Mouse (Mus musculus): ENCODE results near the gene Emc8. TPM values are rescaled to one million over a fixed set of nuclear protein-coding genes. Genes with fewer than 3 reads are reported as not detected.

Emc8 gene
- total and polyA plus RNA-seq, 2 experiments from 2014 or later = 43.7 to 104 TPM

- H3K4me3 ChIP-seq (ENCODE audit: low read depth, low read length) = no peak overlapping the region
- H3K27ac ChIP-seq (ENCODE audit: low read depth, low read length) = no peak overlapping the region
- no peak for ATAC-seq
- H3K9ac ChIP-seq = no peak overlapping the region
- no peak overlapping the region for H3K4me2 ChIP-seq (ENCODE audit: low read depth)
- H3K4me1 ChIP-seq (ENCODE audit: insufficient read depth) = no peaks in the 10 kb centered on the region
- H3K27me3 ChIP-seq (ENCODE audit: insufficient read depth, low read length) = no peaks in the 10 kb centered on the region
- no peaks in the 10 kb centered on the region for H3K9me3 ChIP-seq (ENCODE audit: low read length)
- 73% methylated on average over 19 of the region's 19 CpGs for WGBS
- TF ChIP-seq CTCF (IDR thresholded peaks at IDR 0.05; ENCODE audit: low read depth) = no peak
- DNase-seq = no peak
- no peaks in the 10 kb centered on the region for H3K36me3 ChIP-seq (ENCODE audit: insufficient read depth)
Observed at GRCm38 (mm10) chr8:120701758-120702465, 33.5 kb upstream of the Emc8 start.

GRCm38 (mm10) chr8:120700053-120700452, 31.7 kb upstream of the Emc8 start:
- no peak overlapping the region for H3K9ac ChIP-seq
- no peak overlapping the region for H3K27ac ChIP-seq (ENCODE audit: low read depth, low read length)
- no peaks in the 10 kb centered on the region for H3K9me3 ChIP-seq (ENCODE audit: low read length)
- H3K4me3 ChIP-seq (ENCODE audit: low read depth, low read length) = no peak overlapping the region
- 85% methylated on average over 4 of the region's 4 CpGs for WGBS
- no peaks in the 10 kb centered on the region for H3K27me3 ChIP-seq (ENCODE audit: insufficient read depth, low read length)
- no peak for DNase-seq
- ATAC-seq = no peak
- no peak overlapping the region for H3K4me2 ChIP-seq (ENCODE audit: low read depth)
- no peaks in the 10 kb centered on the region for H3K4me1 ChIP-seq (ENCODE audit: insufficient read depth)
- no peak for TF ChIP-seq CTCF (IDR thresholded peaks at IDR 0.05; ENCODE audit: low read depth)
- no peaks in the 10 kb centered on the region for H3K36me3 ChIP-seq (ENCODE audit: insufficient read depth)

GRCm38 (mm10) chr8:120699565-120699964, 31.2 kb upstream of the Emc8 start:
- no peaks in the 10 kb centered on the region for H3K4me1 ChIP-seq (ENCODE audit: insufficient read depth)
- H3K9ac ChIP-seq = no peak overlapping the region
- H3K4me2 ChIP-seq (ENCODE audit: low read depth) = no peak overlapping the region
- H3K9me3 ChIP-seq (ENCODE audit: low read length) = no peaks in the 10 kb centered on the region
- H3K4me3 ChIP-seq (ENCODE audit: low read depth, low read length) = no peak overlapping the region
- ATAC-seq (no peak), DNase-seq (no peak)
- no peak overlapping the region for H3K27ac ChIP-seq (ENCODE audit: low read depth, low read length)
- WGBS = 79% methylated on average over 2 of the region's 2 CpGs
- H3K36me3 ChIP-seq (ENCODE audit: insufficient read depth) = no peaks in the 10 kb centered on the region
- H3K27me3 ChIP-seq (ENCODE audit: insufficient read depth, low read length) = no peaks in the 10 kb centered on the region
- TF ChIP-seq CTCF (IDR thresholded peaks at IDR 0.05; ENCODE audit: low read depth) = no peak

GRCm38 (mm10) chr8:120699079-120699478, 30.7 kb upstream of the Emc8 start:
- H3K4me1 ChIP-seq (ENCODE audit: insufficient read depth) = no peaks in the 10 kb centered on the region
- no peaks in the 10 kb centered on the region for H3K27me3 ChIP-seq (ENCODE audit: insufficient read depth, low read length)
- H3K9me3 ChIP-seq (ENCODE audit: low read length) = no peaks in the 10 kb centered on the region
- H3K27ac ChIP-seq (ENCODE audit: low read depth, low read length) = no peak overlapping the region
- no peak overlapping the region for H3K4me3 ChIP-seq (ENCODE audit: low read depth, low read length)
- H3K4me2 ChIP-seq (ENCODE audit: low read depth) = no peak overlapping the region
- no peaks in the 10 kb centered on the region for H3K36me3 ChIP-seq (ENCODE audit: insufficient read depth)
- 80% methylated on average over 6 of the region's 6 CpGs for WGBS
- no peak for DNase-seq
- TF ChIP-seq CTCF (IDR thresholded peaks at IDR 0.05; ENCODE audit: low read depth) = no peak
- no peak overlapping the region for H3K9ac ChIP-seq
- ATAC-seq = no peak

- Histone ChIP-seq H3K36me3 (ENCODE audit: insufficient read depth) (no peaks in the 10 kb centered on the region), H3K27ac (ENCODE audit: low read depth, low read length) (no peak overlapping the region), H3K4me2 (ENCODE audit: low read depth) (no peak overlapping the region), H3K9ac (no peak overlapping the region), H3K27me3 (ENCODE audit: insufficient read depth, low read length) (no peaks in the 10 kb centered on the region), H3K4me3 (ENCODE audit: low read depth, low read length) (no peak overlapping the region), H3K9me3 (ENCODE audit: low read length) (no peaks in the 10 kb centered on the region), H3K4me1 (ENCODE audit: insufficient read depth) (no peaks in the 10 kb centered on the region)
- DNase-seq (no peak), ATAC-seq (no peak)
- WGBS = 85% methylated on average over 7 of the region's 7 CpGs
- no peak for TF ChIP-seq CTCF (IDR thresholded peaks at IDR 0.05; ENCODE audit: low read depth)
Observed at GRCm38 (mm10) chr8:120698426-120698825, 30.1 kb upstream of the Emc8 start.

GRCm38 (mm10) chr8:120697979-120698272, 29.6 kb upstream of the Emc8 start:
- Histone ChIP-seq H3K36me3 (ENCODE audit: insufficient read depth) (no peaks in the 10 kb centered on the region), H3K4me3 (ENCODE audit: low read depth, low read length) (no peak overlapping the region), H3K9me3 (ENCODE audit: low read length) (no peaks in the 10 kb centered on the region), H3K9ac (no peak overlapping the region), H3K4me1 (ENCODE audit: insufficient read depth) (no peaks in the 10 kb centered on the region), H3K27me3 (ENCODE audit: insufficient read depth, low read length) (no peaks in the 10 kb centered on the region), H3K4me2 (ENCODE audit: low read depth) (no peak overlapping the region), H3K27ac (ENCODE audit: low read depth, low read length) (no peak overlapping the region)
- peak; percentile 38; the same call in 1 of the 2 replicates for TF ChIP-seq CTCF (IDR thresholded peaks at IDR 0.05; ENCODE audit: low read depth)
- ATAC-seq (no peak), DNase-seq (no peak)

GRCm38 (mm10) chr8:120697154-120697978, 29.0 kb upstream of the Emc8 start:
- Histone ChIP-seq H3K4me1 (ENCODE audit: insufficient read depth) (no peaks in the 10 kb centered on the region), H3K27me3 (ENCODE audit: insufficient read depth, low read length) (no peaks in the 10 kb centered on the region), H3K4me2 (ENCODE audit: low read depth) (no peak overlapping the region), H3K9me3 (ENCODE audit: low read length) (no peaks in the 10 kb centered on the region), H3K27ac (ENCODE audit: low read depth, low read length) (no peak overlapping the region), H3K4me3 (ENCODE audit: low read depth, low read length) (no peak overlapping the region), H3K36me3 (ENCODE audit: insufficient read depth) (no peaks in the 10 kb centered on the region), H3K9ac (no peak overlapping the region)
- TF ChIP-seq CTCF (IDR thresholded peaks at IDR 0.05; ENCODE audit: low read depth) = no peak
- peak; percentile 18 for DNase-seq
- 74% methylated on average over 17 of the region's 17 CpGs for WGBS
- no peak; the same call in 1 of the 2 replicates for ATAC-seq
